Mouse (Mus musculus) E14TG2a.4 (cell line): ENCODE data around the gene Tmx2.

Source experiments
- H3K27me3 ChIP-seq: 2 replicates; pipeline ENCODE4 v1.6.1; 2014; ENCODE audit warnings: low read length, control low read depth; ENCODE audit not compliant: insufficient read depth
- H3K36me3 ChIP-seq: 2 replicates; pipeline ENCODE4 v1.6.1; 2014; ENCODE audit warnings: low read length, control low read depth; ENCODE audit not compliant: insufficient read depth
- H3K4me1 ChIP-seq: replicated peaks from 2 replicates; pipeline ENCODE4 v1.6.1; 2014; ENCODE audit warnings: low read depth, low read length, control low read depth
- H3K4me3 ChIP-seq: replicated peaks from 2 replicates; pipeline ENCODE4 v1.5.1; 2014; ENCODE audit warnings: mild to moderate bottlenecking, low read length
- H3K9me3 ChIP-seq: 2 replicates; pipeline ENCODE4 v1.6.1; 2014; ENCODE audit warnings: low read length, control low read depth
- CTCF ChIP-seq: conservative IDR thresholded peaks from 2 replicates; pipeline ENCODE4 v1.5.1; 2014; ENCODE audit warnings: low read length
- NANOG ChIP-seq: IDR thresholded peaks from 2 replicates; pipeline ENCODE4 v1.6.1; 2014; ENCODE audit warnings: borderline replicate concordance, low read length, mixed read lengths
- POU5F1 ChIP-seq: IDR thresholded peaks from 2 replicates; pipeline ENCODE4 v1.6.1; 2014; ENCODE audit warnings: low read length, borderline replicate concordance

The Tmx2 gene

GRCm38 (mm10) chr2:84670569-84670933 lies 8.4 kb downstream of the Tmx2 start, which contains the start of gene Selenoh:
Gene Selenoh, minus strand, starts transcription at chr2:84670770.
- no peaks in the 10 kb centered on the region for H3K27me3 ChIP-seq
- H3K36me3 ChIP-seq: peaks cover 62% of the 10 kb centered on the region
- H3K4me3 ChIP-seq: peak within 1 kb of the TSS; percentile 97
- TF ChIP-seq CTCF (no peak), NANOG (no peak), POU5F1 (no peak)
- H3K9me3 ChIP-seq: no peaks in the 10 kb centered on the region
- H3K4me1 ChIP-seq: peaks cover 53% of the 10 kb centered on the region

GRCm38 (mm10) chr2:84669828-84670568 lies 8.9 kb downstream of the Tmx2 start:
- H3K4me1 ChIP-seq: peaks cover 47% of the 10 kb centered on the region
- TF ChIP-seq NANOG (no peak), POU5F1 (no peak), CTCF (no peak)
- H3K36me3 ChIP-seq: peaks cover 56% of the 10 kb centered on the region

DNA sequence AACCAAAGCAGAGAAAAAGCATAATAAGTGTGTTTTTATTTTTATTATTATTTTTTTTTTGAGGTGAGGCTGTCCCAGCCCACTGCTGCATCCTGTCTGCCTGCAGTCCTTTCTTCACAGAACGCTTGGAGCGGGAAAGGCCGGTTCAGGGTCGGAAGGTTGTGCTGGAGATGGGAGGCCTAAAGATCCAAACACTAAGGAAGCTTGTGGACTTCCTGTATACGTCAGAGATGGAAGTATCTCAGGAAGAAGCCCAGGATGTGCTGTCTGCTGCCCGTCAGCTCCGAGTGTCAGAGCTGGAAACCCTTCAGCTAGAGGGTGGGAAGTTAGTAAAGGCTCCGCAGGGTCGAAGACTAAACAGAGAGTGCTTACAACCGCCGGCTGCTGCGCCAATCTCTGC lies 12.9 kb downstream of the Tmx2 start:
- TF ChIP-seq POU5F1: no peak
- TF ChIP-seq NANOG: no peak
- no peak for TF ChIP-seq CTCF
- Histone ChIP-seq H3K4me3 (no peak overlapping the region), H3K36me3 (peaks cover 28% of the 10 kb centered on the region), H3K9me3 (no peaks in the 10 kb centered on the region), H3K4me1 (peaks cover 35% of the 10 kb centered on the region), H3K27me3 (no peaks in the 10 kb centered on the region)

More at GRCm38 (mm10) chr2:84669828-84670568, 8.9 kb downstream of the Tmx2 start:
- no peaks in the 10 kb centered on the region for H3K27me3 ChIP-seq
- H3K9me3 ChIP-seq: no peaks in the 10 kb centered on the region
- H3K4me3 ChIP-seq: peak overlapping the region; percentile 97

DNA sequence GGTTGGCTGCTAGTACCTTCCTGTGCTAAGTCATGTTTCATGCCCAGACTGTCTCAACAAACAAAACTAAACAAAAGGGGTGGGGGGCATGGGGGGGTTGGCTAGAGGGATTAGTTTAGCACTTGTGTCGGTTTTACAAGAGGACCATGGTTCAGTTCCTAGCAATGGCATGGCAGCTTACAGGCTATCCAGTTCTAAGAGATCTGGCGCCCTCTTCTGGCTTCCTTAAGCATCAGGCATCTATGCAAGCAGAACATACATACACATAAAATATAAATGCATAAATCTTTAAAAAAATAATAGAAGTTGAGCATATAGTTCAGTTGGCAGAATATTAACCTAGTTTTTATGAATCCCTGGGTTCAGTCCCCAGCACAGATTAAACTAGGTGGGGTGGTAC lies 16.1 kb downstream of the Tmx2 start:
- peaks cover 14% of the 10 kb centered on the region for H3K27me3 ChIP-seq
- H3K4me1 ChIP-seq: peaks cover 23% of the 10 kb centered on the region
- peaks cover 8% of the 10 kb centered on the region for H3K36me3 ChIP-seq
- H3K9me3 ChIP-seq: peaks cover 7% of the 10 kb centered on the region; the same call in 1 of the 2 replicates
- no peak for TF ChIP-seq POU5F1
- TF ChIP-seq NANOG: no peak
- peak; percentile 70 for TF ChIP-seq CTCF
- no peak overlapping the region for H3K4me3 ChIP-seq

GRCm38 (mm10) chr2:84660253-84660652 lies 18.7 kb downstream of the Tmx2 start:
- peaks cover 8% of the 10 kb centered on the region; the same call in 1 of the 2 replicates for H3K9me3 ChIP-seq
- peaks cover 20% of the 10 kb centered on the region for H3K27me3 ChIP-seq
- TF ChIP-seq CTCF (peak; percentile 31), POU5F1 (no peak)
- H3K4me1 ChIP-seq: peaks cover 3% of the 10 kb centered on the region; the same call in 1 of the 2 replicates
- no peaks in the 10 kb centered on the region for H3K36me3 ChIP-seq
- H3K4me3 ChIP-seq: no peak overlapping the region

- Histone ChIP-seq H3K4me3 (peak within 1 kb of the TSS; percentile 29; the same call in 1 of the 2 replicates), H3K36me3 (no peaks in the 10 kb centered on the region), H3K27me3 (peaks cover 20% of the 10 kb centered on the region), H3K4me1 (peaks cover 3% of the 10 kb centered on the region; the same call in 1 of the 2 replicates), H3K9me3 (peaks cover 8% of the 10 kb centered on the region; the same call in 1 of the 2 replicates)
- no peak for TF ChIP-seq POU5F1
- no peak for TF ChIP-seq CTCF
- no peak for TF ChIP-seq NANOG
Measured at GRCm38 (mm10) chr2:84658806-84659205, 20.1 kb downstream of the Tmx2 start, which contains the start of gene Btbd18. Gene Btbd18, plus strand, starts transcription at chr2:84659079.

- Histone ChIP-seq H3K4me3 (no peak overlapping the region), H3K4me1 (peaks cover 7% of the 10 kb centered on the region), H3K9me3 (peaks cover 8% of the 10 kb centered on the region; the same call in 1 of the 2 replicates), H3K36me3 (no peaks in the 10 kb centered on the region), H3K27me3 (peaks cover 20% of the 10 kb centered on the region)
- TF ChIP-seq CTCF: no peak
- TF ChIP-seq NANOG: no peak
- no peak for TF ChIP-seq POU5F1
Measured at GRCm38 (mm10) chr2:84655864-84656263, 23.1 kb downstream of the Tmx2 start.

DNA sequence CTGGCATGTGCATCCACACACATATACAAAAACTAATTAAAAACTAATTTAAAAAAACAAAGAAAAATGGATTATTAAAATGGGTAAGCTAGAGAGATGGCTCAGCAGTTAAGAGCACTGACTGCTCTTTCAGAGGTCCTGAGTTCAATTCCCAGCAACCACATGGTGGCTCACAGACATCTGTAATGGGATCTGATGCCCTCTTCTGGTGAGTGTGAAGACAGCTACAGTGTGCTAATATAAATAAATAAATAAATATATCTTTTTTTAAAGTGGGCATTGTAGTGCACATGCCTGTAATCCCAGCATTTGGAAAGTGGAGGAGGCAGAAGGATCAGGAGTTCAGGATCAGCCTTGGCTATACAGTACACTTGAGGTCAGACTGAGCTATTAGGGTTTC lies 25.6 kb downstream of the Tmx2 start:
- no peak overlapping the region for H3K4me3 ChIP-seq
- peaks cover 17% of the 10 kb centered on the region for H3K4me1 ChIP-seq
- no peaks in the 10 kb centered on the region for H3K36me3 ChIP-seq
- peaks cover 10% of the 10 kb centered on the region for H3K27me3 ChIP-seq
- H3K9me3 ChIP-seq: peaks cover 5% of the 10 kb centered on the region; the same call in 1 of the 2 replicates
- TF ChIP-seq CTCF (peak; percentile 29; the same call in 1 of the 2 replicates), POU5F1 (no peak)
